Mouse (Mus musculus) skeletal muscle tissue, adult 2 months (tissue): ENCODE data around the gene Cxcr5.
A peak's percentile ranks its signal among the peaks of the same experiment; 100 is the strongest.

ENCODE experiments used
- DNase-seq: peaks from one replicate; pipeline ENCODE4 v3.0.0-alpha.2; 2012; ENCODE audit warnings: low read depth, low spot score

The Cxcr5 gene

DNA sequence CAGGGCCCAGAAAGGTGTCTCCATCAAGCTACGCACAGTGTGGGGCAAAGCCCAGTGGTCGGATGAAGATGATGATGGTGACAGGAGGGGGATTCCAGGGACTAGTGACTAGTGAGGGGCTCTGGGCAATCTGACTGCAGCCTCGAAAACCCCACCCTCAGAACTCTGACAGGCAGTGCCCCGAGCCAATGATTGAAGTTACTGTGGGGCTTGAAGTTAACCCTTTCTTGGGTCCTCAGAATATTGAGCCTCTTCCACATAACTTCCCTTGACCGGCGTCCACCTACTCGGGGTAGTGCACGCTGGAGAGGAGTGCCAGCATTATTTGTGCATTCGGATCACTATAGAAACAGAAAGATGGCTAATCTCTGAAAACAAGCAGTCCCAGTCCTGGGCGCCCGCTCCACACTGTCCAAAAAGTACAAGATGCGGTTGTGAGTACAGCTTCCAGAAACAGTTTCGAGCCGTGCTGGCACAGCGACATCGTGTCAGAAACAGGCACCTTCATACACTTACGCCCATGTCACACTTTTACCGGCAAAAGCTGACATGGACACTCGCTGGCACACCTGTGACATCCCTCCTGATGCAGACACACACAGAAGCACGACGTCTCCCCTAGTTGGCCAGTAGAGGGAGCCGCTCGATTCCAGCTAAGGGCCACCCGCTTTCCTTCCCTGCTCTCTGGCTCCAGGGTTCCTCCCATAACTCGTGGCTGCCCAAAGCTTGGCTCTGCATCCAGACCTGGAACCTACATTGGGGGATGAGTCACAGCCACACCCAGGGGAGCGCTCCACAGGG, 81.8 kb downstream of the Cxcr5 start:
- peak; percentile 95 for DNase-seq

DNA sequence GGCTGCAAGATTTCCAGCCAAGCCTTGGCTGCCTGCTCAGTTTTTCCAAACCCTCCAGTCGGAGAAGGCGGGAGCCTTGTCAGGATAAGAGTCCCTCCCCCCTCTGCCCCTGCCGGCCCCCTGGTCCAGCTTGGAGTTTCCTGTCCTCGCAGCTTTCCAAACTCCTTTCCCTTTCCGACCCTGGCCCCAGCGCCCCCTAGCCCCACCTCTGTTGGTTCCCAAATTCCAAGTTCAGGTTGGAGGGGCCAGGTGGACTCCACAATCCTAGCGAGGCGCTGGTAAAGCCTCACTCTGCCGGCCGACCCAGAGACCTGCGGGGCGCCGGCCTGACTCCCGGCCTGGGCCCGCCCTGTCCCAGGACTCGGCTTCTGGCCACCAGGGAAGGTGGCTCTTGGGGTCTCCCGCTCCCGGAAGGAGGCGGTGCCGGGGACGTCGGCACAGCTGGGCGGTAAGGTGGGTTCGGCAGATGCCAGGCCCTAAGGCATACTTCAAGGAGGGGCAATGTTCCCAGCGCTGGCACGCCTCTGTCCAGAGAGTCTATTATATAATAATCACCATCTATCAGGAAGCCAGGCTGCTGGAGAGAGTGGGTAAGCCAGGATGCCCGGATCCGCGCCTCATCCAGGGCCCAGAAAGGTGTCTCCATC, 82.6 kb downstream of the Cxcr5 start:
- peak; percentile 72 for DNase-seq

GRCm38 (mm10) chr9:44478229-44478921, 83.3 kb downstream of the Cxcr5 start:
- peak; percentile 68 for DNase-seq

DNA sequence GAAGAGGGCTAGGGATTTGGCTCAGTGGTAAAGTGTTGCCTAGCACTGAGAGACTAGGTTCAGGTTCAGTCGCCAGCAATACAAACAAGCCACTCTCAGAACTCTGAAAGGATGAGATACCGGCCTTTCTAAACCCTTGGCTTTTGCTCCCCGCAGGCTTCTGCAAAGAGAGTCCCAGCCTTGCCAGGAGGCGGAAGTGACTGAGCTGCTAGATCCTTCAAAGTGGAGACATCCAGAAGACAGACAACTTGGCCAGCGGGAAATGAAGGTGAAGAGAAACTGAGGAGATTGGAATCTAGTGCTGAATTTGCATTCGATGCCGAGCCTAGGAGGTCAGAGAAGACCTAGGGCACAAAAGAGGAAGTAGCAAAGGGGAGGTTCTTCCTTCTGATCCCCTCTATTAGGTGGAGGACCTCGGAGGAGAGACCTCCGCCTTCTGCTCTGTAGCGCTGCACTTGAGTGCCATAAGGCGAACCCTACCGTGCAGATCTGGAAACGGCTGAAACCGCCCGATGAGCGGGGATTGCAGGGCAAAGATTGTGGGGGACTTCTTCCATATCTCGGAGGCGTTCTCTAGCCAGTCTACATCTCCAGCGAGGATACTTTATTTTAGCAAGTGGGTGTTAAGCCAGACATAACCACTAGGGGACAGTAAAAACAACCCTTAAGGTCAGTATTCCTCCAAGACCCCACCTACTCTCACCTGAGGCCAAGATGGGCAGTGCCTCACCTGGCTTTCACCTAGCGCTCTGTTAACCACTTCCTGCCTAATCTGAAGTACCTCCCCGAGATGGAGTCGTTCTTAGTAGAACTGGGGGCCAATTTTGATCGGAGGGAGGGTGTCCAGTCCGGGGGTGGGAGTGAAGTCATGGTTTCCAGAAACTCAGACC, 84.1 kb downstream of the Cxcr5 start:
- peak; percentile 69 for DNase-seq

- no peak for DNase-seq
Measured at GRCm38 (mm10) chr9:44475936-44476335, 85.7 kb downstream of the Cxcr5 start.

DNA sequence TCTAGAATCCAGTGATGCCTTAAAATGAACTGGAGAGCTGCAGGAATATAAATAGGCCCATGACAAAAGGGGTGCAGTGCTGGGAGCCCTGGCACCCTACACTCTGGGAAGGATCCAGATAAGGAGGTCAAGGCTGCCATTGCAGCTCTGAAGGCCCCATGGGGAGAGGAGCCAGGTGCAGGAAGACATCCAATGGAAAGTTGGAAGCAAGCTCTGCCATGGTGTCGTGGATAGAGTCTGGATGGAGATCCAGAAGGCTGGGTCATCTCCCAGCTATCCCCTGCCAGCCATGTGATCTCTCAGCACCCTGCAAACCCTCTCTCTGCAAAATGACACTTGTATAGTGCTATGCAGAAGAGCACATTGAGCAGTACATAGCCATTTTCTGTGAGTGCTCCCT, 87.3 kb downstream of the Cxcr5 start:
- peak; percentile 88 for DNase-seq

GRCm38 (mm10) chr9:44473184-44473583, 88.5 kb downstream of the Cxcr5 start:
- no peak for DNase-seq

- DNase-seq, result no peak
Measured at GRCm38 (mm10) chr9:44468800-44469199, 92.9 kb downstream of the Cxcr5 start.

DNA sequence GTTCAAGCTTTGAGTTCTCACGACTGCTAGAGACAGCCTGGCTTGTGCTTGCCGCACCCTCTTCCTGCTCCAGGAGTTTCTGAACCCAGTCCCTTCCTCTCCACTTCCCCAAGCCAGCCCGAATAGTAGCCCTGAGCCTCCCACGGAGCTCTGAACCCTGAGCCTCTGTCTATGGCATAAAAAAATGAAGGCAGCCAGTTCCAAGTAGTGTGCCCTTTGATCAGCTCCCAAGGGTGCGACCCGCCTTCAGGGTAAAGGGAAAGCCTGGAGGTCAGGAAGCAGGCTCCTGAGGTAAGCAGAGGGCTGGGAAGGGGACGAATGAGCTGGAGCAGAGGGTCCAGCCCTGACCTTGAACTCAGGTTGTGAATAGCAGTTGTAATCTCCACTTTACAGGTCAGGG, 93.5 kb downstream of the Cxcr5 start:
- DNase-seq, result no peak

DNA sequence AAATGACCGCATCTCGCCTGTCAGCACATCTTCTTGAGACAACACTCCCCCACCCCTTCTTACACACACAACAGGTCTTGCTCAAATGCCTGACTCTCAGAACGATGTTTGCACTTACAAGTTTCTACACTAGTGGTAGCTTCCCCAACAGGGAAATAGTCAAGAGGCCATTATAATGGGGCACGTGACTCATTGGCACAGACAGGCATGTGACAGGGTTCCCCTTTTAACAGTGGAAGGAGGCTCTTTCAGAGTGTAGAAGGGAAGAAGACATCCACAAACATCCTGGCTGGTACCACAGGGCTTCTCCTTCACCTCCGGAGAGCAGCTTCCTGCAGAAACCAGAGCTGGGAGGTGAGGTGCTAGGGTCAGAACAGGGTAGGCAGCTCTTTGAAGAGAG, 99.7 kb downstream of the Cxcr5 start:
- DNase-seq, result no peak
